7 mouse cellular contexts compared by ENCODE assay signal in genomic region chr1:88475502-88475953, GRCm38 (mm10). TPM values are rescaled to one million over a fixed set of nuclear protein-coding genes. Genes with fewer than 3 reads are reported as not detected.
DNase-seq lines count a peak whose midpoint lies in the region; ATAC-seq and TF ChIP-seq lines count a peak whose summit lies in the region.

No protein-coding gene starts in this region.

- H3K4me1 ChIP-seq in embryonic facial prominence, embryonic 11.5 days (ENCODE audit: control insufficient read depth, insufficient read depth, low read length) = no peaks in the 10 kb centered on the region
- H3K4me1 ChIP-seq in limb, embryonic 11.5 days (ENCODE audit: control insufficient read depth, insufficient read depth, low read length) = peaks cover 17% of the 10 kb centered on the region
- peaks cover 28% of the 10 kb centered on the region for H3K4me1 ChIP-seq in stomach, embryonic 16.5 days (ENCODE audit: control insufficient read depth, insufficient read depth, low read length)
- peaks cover 39% of the 10 kb centered on the region for H3K4me1 ChIP-seq in forebrain, embryonic 10.5 days
- H3K4me1 ChIP-seq in midbrain, postnatal 0 days (ENCODE audit: insufficient read depth, low read length) = peaks cover 6% of the 10 kb centered on the region; the same call in 1 of the 2 replicates

- no peaks in the 10 kb centered on the region for H3K9me3 ChIP-seq in embryonic facial prominence, embryonic 11.5 days (replicated peaks; ENCODE audit: control insufficient read depth, low read length)
- no peaks in the 10 kb centered on the region for H3K9me3 ChIP-seq in limb, embryonic 11.5 days (ENCODE audit: control insufficient read depth, low read length)
- H3K9me3 ChIP-seq in stomach, embryonic 16.5 days (replicated peaks; ENCODE audit: control insufficient read depth, low read length) = no peaks in the 10 kb centered on the region
- H3K9me3 ChIP-seq in forebrain, embryonic 10.5 days = no peaks in the 10 kb centered on the region
- H3K9me3 ChIP-seq in midbrain, postnatal 0 days (ENCODE audit: low read length) = no peaks in the 10 kb centered on the region

- no peak for TF ChIP-seq CTCF in midbrain, postnatal 0 days (IDR thresholded peaks at IDR 0.05)

- ATAC-seq in embryonic facial prominence, embryonic 11.5 days (replicated peaks; ENCODE audit: insufficient number of reproducible peaks, low FRiP score, low TSS enrichment, low read depth) = no peak
- ATAC-seq in limb, embryonic 11.5 days (ENCODE audit: insufficient number of reproducible peaks, low FRiP score, low TSS enrichment, low read depth) = no peak
- peak; percentile 63 for ATAC-seq in stomach, embryonic 16.5 days (ENCODE audit: insufficient read depth, low FRiP score)
- no peak for ATAC-seq in midbrain, postnatal 0 days (ENCODE audit: low FRiP score)

- peak; percentile 77 to 83 for DNase-seq in adrenal gland, adult (ENCODE audit: inconsistent age in 2 of 2, low spot score in 1 of 2)
- peak; percentile 38 for DNase-seq in embryonic facial prominence, embryonic 11.5 days (ENCODE audit: low spot score)
- DNase-seq in limb, embryonic 11.5 days (ENCODE audit: low spot score) = peak; percentile 58
- DNase-seq in right cerebral cortex, postnatal 36 days (ENCODE audit: low spot score in 2 of 2) = no peak
- no peak for DNase-seq in forebrain, embryonic 10.5 days (ENCODE audit: extremely low spot score, low spot score)
- DNase-seq in midbrain, postnatal 0 days (ENCODE audit: low spot score) = no peak

- H3K27ac ChIP-seq in embryonic facial prominence, embryonic 11.5 days (replicated peaks; ENCODE audit: low read depth, low read length) = no peak overlapping the region
- no peak overlapping the region for H3K27ac ChIP-seq in limb, embryonic 11.5 days (replicated peaks; ENCODE audit: low read depth, low read length)
- H3K27ac ChIP-seq in stomach, embryonic 16.5 days (ENCODE audit: low read length) = peak overlapping the region; percentile 78
- H3K27ac ChIP-seq in forebrain, embryonic 10.5 days = no peak overlapping the region
- no peak overlapping the region for H3K27ac ChIP-seq in midbrain, postnatal 0 days (ENCODE audit: low read depth, low read length)

- no peaks in the 10 kb centered on the region for H3K27me3 ChIP-seq in embryonic facial prominence, embryonic 11.5 days (ENCODE audit: control insufficient read depth, insufficient read depth, low read length)
- no peaks in the 10 kb centered on the region for H3K27me3 ChIP-seq in limb, embryonic 11.5 days (ENCODE audit: control insufficient read depth, insufficient read depth, low read length)
- no peaks in the 10 kb centered on the region for H3K27me3 ChIP-seq in stomach, embryonic 16.5 days (ENCODE audit: control insufficient read depth, insufficient read depth, low read length)
- H3K27me3 ChIP-seq in forebrain, embryonic 10.5 days (ENCODE audit: poor library complexity, severe bottlenecking) = peaks cover 6% of the 10 kb centered on the region; the same call in 1 of the 2 replicates
- H3K27me3 ChIP-seq in midbrain, postnatal 0 days (ENCODE audit: insufficient read depth, low read length) = no peaks in the 10 kb centered on the region

- WGBS in embryonic facial prominence, embryonic 11.5 days = 29% methylated on average over 8 of the region's 8 CpGs
- WGBS in limb, embryonic 11.5 days = 2% methylated on average over 8 of the region's 8 CpGs
- WGBS in stomach, embryonic 16.5 days = 8% methylated on average over 8 of the region's 8 CpGs
- WGBS in forebrain, embryonic 10.5 days = 63% methylated on average over 8 of the region's 8 CpGs
- whole genome bisulfite sequencing in midbrain, postnatal 0 days = 39% methylated on average over 8 of the region's 8 CpGs

- H3K36me3 ChIP-seq in embryonic facial prominence, embryonic 11.5 days (replicated peaks; ENCODE audit: control insufficient read depth, insufficient read depth, low read depth, low read length) = no peaks in the 10 kb centered on the region
- H3K36me3 ChIP-seq in limb, embryonic 11.5 days (ENCODE audit: control insufficient read depth, insufficient read depth, low read length) = no peaks in the 10 kb centered on the region
- H3K36me3 ChIP-seq in stomach, embryonic 16.5 days (ENCODE audit: control insufficient read depth, insufficient read depth, low read length) = no peaks in the 10 kb centered on the region
- no peaks in the 10 kb centered on the region for H3K36me3 ChIP-seq in forebrain, embryonic 10.5 days (replicated peaks)
- H3K36me3 ChIP-seq in midbrain, postnatal 0 days (ENCODE audit: insufficient read depth, low read length) = no peaks in the 10 kb centered on the region

- H3K4me3 ChIP-seq in embryonic facial prominence, embryonic 11.5 days (ENCODE audit: low read depth, low read length) = no peak overlapping the region
- H3K4me3 ChIP-seq in limb, embryonic 11.5 days (ENCODE audit: low read depth, low read length) = no peak overlapping the region
- H3K4me3 ChIP-seq in stomach, embryonic 16.5 days (replicated peaks; ENCODE audit: low read length) = no peak overlapping the region
- no peak overlapping the region for H3K4me3 ChIP-seq in forebrain, embryonic 10.5 days
- no peak overlapping the region for H3K4me3 ChIP-seq in midbrain, postnatal 0 days (ENCODE audit: low read depth, low read length)

- no peak overlapping the region for H3K4me2 ChIP-seq in embryonic facial prominence, embryonic 11.5 days (ENCODE audit: low read depth, low read length)
- H3K4me2 ChIP-seq in limb, embryonic 11.5 days (ENCODE audit: low read depth, severe bottlenecking) = no peak overlapping the region
- H3K4me2 ChIP-seq in stomach, embryonic 16.5 days (ENCODE audit: low read depth, low read length) = no peak overlapping the region
- no peak overlapping the region for H3K4me2 ChIP-seq in midbrain, postnatal 0 days (ENCODE audit: low read depth, low read length, poor library complexity, severe bottlenecking)

- no peak overlapping the region for H3K9ac ChIP-seq in embryonic facial prominence, embryonic 11.5 days (replicated peaks; ENCODE audit: low read length)
- H3K9ac ChIP-seq in limb, embryonic 11.5 days (ENCODE audit: low read length) = no peak overlapping the region
- no peak overlapping the region for H3K9ac ChIP-seq in stomach, embryonic 16.5 days (ENCODE audit: low read length)
- H3K9ac ChIP-seq in midbrain, postnatal 0 days (replicated peaks; ENCODE audit: low read length, poor library complexity, severe bottlenecking) = no peak overlapping the region

RNA-seq across cellular contexts. Expression of gene Glrp1, which starts 34.3 kb away (rescaled TPM):
- not detected in 2 replicates for polyA plus RNA-seq in embryonic facial prominence, embryonic 11.5 days (2014; fragmentation: Nextera tagmentation; extraction: Ambion mirVana)
- not detected in 2 replicates for polyA plus RNA-seq in limb, embryonic 11.5 days (2014; fragmentation: Nextera tagmentation; extraction: Ambion mirVana)
- 0.09 TPM in 1 of 2 replicates, not detected in the other for polyA plus RNA-seq in stomach, embryonic 16.5 days (2015; fragmentation: Nextera tagmentation; extraction: Ambion mirVana)
- polyA plus RNA-seq in forebrain, embryonic 10.5 days (2016; fragmentation: Nextera tagmentation; extraction: Ambion mirVana) = not detected in 2 replicates
- not detected in 2 replicates for total RNA-seq in midbrain, postnatal 0 days (2014; rRNA removed)
- 0.07 TPM in 1 of 2 replicates, not detected in the other for polyA plus RNA-seq in midbrain, postnatal 0 days (2015; fragmentation: Nextera tagmentation; extraction: Ambion mirVana)

Comparison
In these comparisons a context has a peak if more than half of its experiments do, and no peak if none do; other contexts are left out.
1. DNase-seq: peak in adrenal gland, adult (2 of 2), embryonic facial prominence, embryonic 11.5 days (single experiment) and limb, embryonic 11.5 days (single experiment); none in right cerebral cortex, postnatal 36 days (0 of 2), forebrain, embryonic 10.5 days (single experiment) and midbrain, postnatal 0 days (single experiment).